Mouse (Mus musculus): ENCODE results near the gene Gpr35. TPM values are rescaled to one million over a fixed set of nuclear protein-coding genes. Genes with fewer than 3 reads are reported as not detected.
"Not testable (repeated sequence)": the region's sequence is repeated elsewhere in the genome, so short reads cannot be mapped to it uniquely, and the experiment has no call there.

The Gpr35 gene
- polyA plus RNA-seq, 1 experiment from 2014 or later, result 0.69 TPM

DNA sequence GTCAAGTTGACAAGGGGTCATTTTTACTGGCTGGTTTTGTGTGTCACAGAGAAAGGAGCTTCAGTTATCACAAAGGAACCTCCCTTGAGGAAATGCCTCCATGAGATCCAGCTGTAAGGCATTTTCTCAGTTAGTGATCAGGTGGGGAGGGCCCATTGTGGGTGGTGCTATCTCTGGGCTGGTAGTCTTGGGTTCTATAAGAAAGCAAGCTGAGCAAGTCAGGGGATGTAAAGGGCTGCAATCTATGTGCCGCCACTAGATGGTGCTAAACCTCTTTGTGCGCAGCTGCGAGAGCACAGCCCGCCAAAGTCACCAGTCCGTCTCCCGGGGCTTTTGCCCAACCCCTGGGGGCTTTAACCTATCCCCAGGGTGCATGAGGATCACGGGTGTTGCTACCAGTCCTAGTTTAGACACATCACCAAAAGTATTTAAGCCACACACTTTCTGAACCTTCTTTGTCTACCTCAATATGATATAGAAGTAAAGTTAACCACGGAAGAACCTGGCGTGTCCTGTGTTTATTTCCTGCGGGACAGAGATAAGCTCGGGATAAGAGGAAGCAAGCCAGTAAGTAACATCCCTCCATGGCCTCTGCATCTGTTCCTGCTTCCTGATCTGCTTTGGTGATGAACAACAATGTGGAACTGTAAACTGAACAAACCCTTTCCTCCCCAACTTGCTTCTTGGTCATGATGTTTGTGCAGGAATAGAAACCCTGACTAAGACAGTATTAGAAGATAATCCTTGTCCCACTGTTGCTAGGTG, 6.1 kb downstream of the Gpr35 start:
- H3K4me3 ChIP-seq (replicated peaks), result peak overlapping the region; percentile 10; the same call in 1 of the 2 replicates

DNA sequence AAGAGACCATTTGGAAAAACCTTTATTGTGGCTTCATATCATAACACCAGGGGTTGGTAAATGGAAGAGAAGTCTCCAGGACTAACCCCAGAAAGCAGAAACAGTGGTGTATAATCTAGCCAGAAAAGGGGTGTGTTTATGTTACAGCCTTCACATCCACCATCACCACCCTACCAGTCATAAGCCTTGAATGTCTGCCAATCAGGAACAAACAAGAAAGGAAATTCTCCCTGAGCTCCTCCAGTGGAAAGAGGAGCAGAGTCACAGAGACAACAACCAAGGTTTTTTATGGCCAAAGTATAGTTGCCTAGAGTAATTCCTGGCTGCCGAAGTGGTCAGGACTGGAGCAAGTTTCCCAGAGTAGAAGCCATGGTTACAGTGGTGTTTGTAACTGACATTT, 8.3 kb downstream of the Gpr35 start:
- H3K27ac ChIP-seq (replicated peaks), result no peak overlapping the region
- H3K27me3 ChIP-seq, result no peaks in the 10 kb centered on the region
- H3K4me3 ChIP-seq (replicated peaks), result no peak overlapping the region
- H3K4me2 ChIP-seq, result no peak overlapping the region
- WGBS (ENCODE audit: insufficient replicate concordance), result 70% methylated on average over 1 of the region's 1 CpGs
- H3K36me3 ChIP-seq (replicated peaks), result no peaks in the 10 kb centered on the region
- no peaks in the 10 kb centered on the region for H3K9me3 ChIP-seq (replicated peaks)
- H3K4me1 ChIP-seq (replicated peaks), result 0 out of 2 replicates have a peak, but pooled peaks cover 4% of the 10 kb centered on the region
- ATAC-seq (ENCODE audit: insufficient read depth), result no peak
- no peak overlapping the region for H3K9ac ChIP-seq

More for the DNA sequence above, 6.1 kb downstream of the Gpr35 start:
- not testable (repeated sequence) for H3K9ac ChIP-seq; H3K27me3 ChIP-seq; H3K27ac ChIP-seq (replicated peaks); ATAC-seq (ENCODE audit: insufficient read depth); H3K4me1 ChIP-seq (replicated peaks); H3K36me3 ChIP-seq (replicated peaks); H3K9me3 ChIP-seq (replicated peaks)
- peak overlapping the region; percentile 49 for H3K4me2 ChIP-seq
- 2% methylated on average over 11 of the region's 11 CpGs for WGBS (ENCODE audit: insufficient replicate concordance)

DNA sequence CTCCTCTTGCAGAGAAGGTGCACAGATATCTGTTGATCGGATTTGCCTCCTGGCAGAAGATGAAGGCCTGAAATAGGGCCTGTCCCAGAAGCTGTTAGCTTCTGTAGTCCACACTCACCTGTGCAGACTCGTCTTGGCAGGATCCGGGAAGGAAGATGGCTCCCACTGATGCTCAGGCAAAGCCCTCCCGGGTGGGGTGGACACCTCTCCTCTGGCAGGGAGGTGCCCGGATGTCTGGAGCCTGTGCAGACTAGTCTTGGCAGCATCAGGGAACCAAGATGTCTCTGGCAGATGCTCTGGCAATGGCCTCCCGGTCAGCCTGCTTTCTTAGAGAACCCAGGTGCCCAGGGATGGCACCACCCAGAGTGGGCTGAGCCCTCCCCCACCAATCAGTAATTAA, 20.1 kb downstream of the Gpr35 start:
- H3K4me3 ChIP-seq (replicated peaks), result not testable (repeated sequence)
- 68% methylated on average over 6 of the region's 6 CpGs for WGBS (ENCODE audit: insufficient replicate concordance)

DNA sequence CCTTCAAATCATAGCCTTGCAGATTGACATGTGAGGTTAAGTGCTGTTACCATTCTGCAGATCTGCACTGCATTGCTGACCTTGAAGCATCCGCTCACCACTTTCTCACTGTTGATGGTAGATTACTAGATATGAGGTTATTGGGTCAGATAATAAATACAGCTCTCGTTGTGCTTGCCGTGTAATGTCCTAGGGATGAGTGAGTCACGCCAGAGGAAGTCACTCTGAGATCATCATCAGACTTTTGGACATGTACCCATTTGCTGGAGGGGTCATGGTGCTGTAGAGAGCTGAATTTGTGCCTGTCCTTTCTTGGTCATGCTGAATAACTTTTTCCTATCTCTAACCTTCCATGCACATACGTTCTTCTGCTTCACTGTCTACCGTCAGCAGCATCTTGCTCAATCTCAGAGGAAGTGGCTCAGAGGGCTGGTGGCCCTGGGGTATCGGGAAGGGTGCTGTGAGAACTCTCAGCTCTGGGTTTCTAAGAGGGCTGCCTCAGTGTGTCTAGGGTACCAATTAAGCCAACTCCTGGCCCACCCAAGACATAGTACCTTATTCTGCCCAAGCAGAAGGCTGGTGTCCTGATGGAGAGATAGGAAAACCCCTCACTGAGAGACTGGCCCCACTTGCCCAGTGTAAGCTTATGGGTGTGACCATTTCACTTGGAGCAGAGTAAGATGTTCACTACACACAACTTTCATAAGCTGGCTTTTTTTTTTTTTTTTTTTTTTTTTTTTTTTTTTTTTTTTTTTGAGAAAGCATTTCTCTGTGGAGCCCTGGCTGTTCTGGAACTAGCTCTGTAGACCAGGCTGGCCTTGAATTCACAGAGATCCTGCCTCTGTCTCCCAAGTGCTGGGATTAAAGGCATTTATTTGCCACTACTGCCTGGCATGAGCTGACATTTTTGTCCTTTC, 21.5 kb downstream of the Gpr35 start:
- H3K9ac ChIP-seq, result no peak overlapping the region
- H3K4me3 ChIP-seq (replicated peaks), result no peak overlapping the region
- 0 out of 2 replicates have a peak, but pooled peaks have one; percentile 28 for ATAC-seq (ENCODE audit: insufficient read depth)
- peaks cover 7% of the 10 kb centered on the region; the same call in 1 of the 2 replicates for H3K4me1 ChIP-seq (replicated peaks)
- H3K36me3 ChIP-seq (replicated peaks), result no peaks in the 10 kb centered on the region
- no peak overlapping the region for H3K27ac ChIP-seq (replicated peaks)
- no peak overlapping the region for H3K4me2 ChIP-seq
- no peaks in the 10 kb centered on the region for H3K27me3 ChIP-seq
- 44% methylated on average over 7 of the region's 7 CpGs for WGBS (ENCODE audit: insufficient replicate concordance)
- H3K9me3 ChIP-seq (replicated peaks), result no peaks in the 10 kb centered on the region

More for the DNA sequence above, 20.1 kb downstream of the Gpr35 start:
- not testable (repeated sequence) for H3K9ac ChIP-seq; H3K27ac ChIP-seq (replicated peaks); H3K9me3 ChIP-seq (replicated peaks); H3K4me2 ChIP-seq; H3K27me3 ChIP-seq; H3K4me1 ChIP-seq (replicated peaks); ATAC-seq (ENCODE audit: insufficient read depth); H3K36me3 ChIP-seq (replicated peaks)

DNA sequence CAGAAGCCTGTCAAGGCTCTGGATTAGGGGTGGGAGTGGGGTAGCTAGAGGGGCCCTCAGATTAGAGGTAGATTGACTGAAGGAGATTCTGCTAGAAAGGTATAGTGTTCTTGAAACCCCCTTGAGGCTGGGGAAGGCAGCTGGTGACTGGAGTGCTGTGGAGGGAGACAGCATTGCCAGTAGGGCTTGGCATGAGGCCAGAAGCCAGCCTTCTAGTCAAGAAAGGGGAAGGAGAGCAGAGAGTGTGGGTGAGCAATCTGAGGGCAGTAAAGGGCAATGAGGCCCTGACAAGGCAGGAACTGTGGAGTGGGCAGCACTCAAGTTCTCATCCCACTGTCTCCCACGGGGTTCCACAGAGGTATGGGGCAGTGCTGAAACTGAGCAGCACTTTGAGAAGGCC, 22.2 kb downstream of the Gpr35 start:
- H3K9me3 ChIP-seq (replicated peaks), result no peaks in the 10 kb centered on the region
- H3K27me3 ChIP-seq, result no peaks in the 10 kb centered on the region
- H3K4me2 ChIP-seq, result no peak overlapping the region
- H3K36me3 ChIP-seq (replicated peaks), result no peaks in the 10 kb centered on the region
- H3K4me1 ChIP-seq (replicated peaks), result peaks cover 7% of the 10 kb centered on the region; the same call in 1 of the 2 replicates
- no peak overlapping the region for H3K9ac ChIP-seq
- 0 out of 2 replicates have a peak, but pooled peaks have one; percentile 28 for ATAC-seq (ENCODE audit: insufficient read depth)
- WGBS (ENCODE audit: insufficient replicate concordance), result 17% methylated on average over 1 of the region's 1 CpGs
- no peak overlapping the region for H3K4me3 ChIP-seq (replicated peaks)
- no peak overlapping the region for H3K27ac ChIP-seq (replicated peaks)

DNA sequence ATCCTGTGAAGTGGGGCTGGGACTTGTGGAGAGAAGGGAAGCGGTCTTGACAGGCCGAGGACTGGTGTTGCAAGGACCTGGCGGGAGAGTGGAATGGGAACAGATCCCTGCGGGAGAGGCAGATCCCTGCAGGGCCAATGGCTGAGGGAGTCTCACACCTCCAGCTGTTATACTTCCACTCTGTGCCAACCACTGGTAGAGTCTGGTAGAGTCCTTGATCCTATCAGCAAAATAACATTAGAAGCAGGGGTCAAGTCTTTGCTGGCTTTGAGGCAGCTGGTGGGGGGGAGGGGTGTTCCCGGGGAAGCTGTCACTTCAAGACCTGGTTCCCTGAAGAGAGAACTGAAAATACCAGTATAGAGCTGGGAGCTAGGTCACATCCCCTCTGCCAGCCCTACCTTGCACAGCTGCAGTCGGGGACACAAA, 25.5 kb downstream of the Gpr35 start:
- no peak for ATAC-seq (ENCODE audit: insufficient read depth)
- no peaks in the 10 kb centered on the region for H3K36me3 ChIP-seq (replicated peaks)
- H3K4me3 ChIP-seq (replicated peaks), result no peak overlapping the region
- no peak overlapping the region for H3K27ac ChIP-seq (replicated peaks)
- H3K9ac ChIP-seq, result no peak overlapping the region
- WGBS (ENCODE audit: insufficient replicate concordance), result 56% methylated on average over 6 of the region's 6 CpGs
- no peaks in the 10 kb centered on the region for H3K27me3 ChIP-seq
- H3K9me3 ChIP-seq (replicated peaks), result no peaks in the 10 kb centered on the region
- H3K4me1 ChIP-seq (replicated peaks), result peaks cover 11% of the 10 kb centered on the region; the same call in 1 of the 2 replicates
- no peak overlapping the region for H3K4me2 ChIP-seq

DNA sequence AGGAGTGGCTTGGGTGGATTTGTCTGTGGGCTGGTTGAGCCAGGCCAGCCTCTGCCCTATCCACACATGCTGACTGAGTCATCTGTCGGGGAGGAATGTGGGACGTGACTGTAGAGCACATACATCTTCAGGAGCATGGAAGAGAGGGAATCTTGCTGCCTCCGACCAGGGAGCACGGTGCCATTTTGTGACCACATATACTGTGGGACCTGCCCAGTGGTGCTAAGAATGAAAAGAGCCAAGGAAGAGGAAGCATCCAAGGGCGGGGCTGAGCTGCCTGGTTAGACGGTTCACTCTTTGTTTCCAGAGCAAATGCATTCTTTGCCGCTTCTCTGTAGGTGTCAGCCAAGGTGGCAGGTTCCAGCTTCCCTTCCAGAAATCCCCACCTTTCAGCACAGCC, 28.0 kb downstream of the Gpr35 start:
- Histone ChIP-seq H3K36me3 (replicated peaks) (no peaks in the 10 kb centered on the region), H3K27me3 (no peaks in the 10 kb centered on the region), H3K9ac (no peak overlapping the region), H3K4me1 (replicated peaks) (peaks cover 11% of the 10 kb centered on the region; the same call in 1 of the 2 replicates), H3K9me3 (replicated peaks) (no peaks in the 10 kb centered on the region), H3K4me2 (no peak overlapping the region), H3K4me3 (replicated peaks) (no peak overlapping the region), H3K27ac (replicated peaks) (no peak overlapping the region)
- WGBS (ENCODE audit: insufficient replicate concordance), result 46% methylated on average over 7 of the region's 7 CpGs
- no peak for ATAC-seq (ENCODE audit: insufficient read depth)

DNA sequence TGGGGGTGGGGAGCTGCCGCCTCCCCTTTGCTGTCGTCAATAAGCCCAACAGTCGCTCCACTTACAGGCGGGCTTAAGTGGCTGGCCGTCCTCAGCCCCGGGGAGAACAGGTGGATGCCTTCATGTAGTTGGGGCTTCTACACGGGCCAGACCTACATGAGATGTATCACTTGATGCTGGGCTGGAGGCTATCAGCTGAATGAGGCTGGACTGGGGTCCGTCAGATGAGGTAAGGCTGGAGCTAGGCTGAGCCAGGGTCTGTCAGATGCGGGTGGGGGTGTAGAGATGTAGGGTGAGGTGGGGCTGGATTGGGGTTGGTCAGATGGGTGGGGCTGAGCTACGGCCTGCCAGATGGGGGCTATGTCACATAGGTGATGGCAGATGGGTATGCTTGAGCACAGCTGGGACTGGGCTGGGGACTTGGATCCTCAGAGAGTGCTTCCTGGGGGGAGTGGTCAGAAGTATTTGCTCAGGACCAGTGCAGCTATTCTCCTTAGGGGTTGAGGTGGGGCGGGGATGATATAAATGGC, 28.5 kb downstream of the Gpr35 start:
- WGBS (ENCODE audit: insufficient replicate concordance), result 48% methylated on average over 11 of the region's 11 CpGs
- H3K4me3 ChIP-seq (replicated peaks), result no peak overlapping the region
- H3K4me1 ChIP-seq (replicated peaks), result peaks cover 11% of the 10 kb centered on the region; the same call in 1 of the 2 replicates
- no peaks in the 10 kb centered on the region for H3K36me3 ChIP-seq (replicated peaks)
- H3K9me3 ChIP-seq (replicated peaks), result no peaks in the 10 kb centered on the region
- no peak overlapping the region for H3K27ac ChIP-seq (replicated peaks)
- no peak for ATAC-seq (ENCODE audit: insufficient read depth)
- no peak overlapping the region for H3K4me2 ChIP-seq
- H3K9ac ChIP-seq, result no peak overlapping the region
- H3K27me3 ChIP-seq, result no peaks in the 10 kb centered on the region

DNA sequence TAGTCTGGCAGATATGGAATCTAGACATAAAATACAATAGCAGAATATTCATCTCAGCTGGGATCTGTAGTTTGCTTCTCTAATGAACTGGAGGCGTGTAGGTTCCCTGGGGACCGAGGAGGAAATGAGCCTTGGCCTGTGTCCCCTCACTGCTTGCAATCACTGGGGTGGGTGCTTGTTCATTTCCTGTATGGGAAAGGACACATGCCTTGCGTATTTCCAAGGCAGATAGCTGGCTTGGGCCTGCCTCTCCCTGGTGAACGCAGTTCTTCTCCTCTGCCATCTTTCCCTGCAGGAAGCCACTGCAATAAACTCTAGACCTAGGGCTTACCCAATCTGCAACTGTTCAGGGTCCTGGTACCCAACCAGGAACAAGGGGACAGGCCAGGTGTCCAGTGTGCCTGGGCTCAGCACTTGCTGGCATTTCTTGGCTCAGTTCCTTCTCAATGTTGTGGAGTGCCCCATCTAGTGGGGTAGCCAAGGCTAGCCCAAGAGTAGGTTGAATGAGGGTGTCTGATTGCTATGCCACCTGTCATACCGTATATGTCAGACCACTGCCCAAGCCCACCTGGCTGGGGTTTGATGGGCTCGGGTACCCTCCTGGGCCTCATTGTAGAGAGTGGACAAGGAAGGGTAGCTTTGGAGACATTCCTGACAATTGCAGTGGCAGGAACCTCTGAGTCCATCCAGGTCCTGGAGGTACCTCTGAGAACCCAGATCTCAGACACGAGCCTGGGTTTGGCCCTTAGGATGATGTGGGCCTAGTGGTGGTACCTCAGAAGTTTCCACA, 30.6 kb downstream of the Gpr35 start:
- 0 out of 2 replicates have a peak, but pooled peaks cover 4% of the 10 kb centered on the region for H3K4me1 ChIP-seq (replicated peaks)
- no peak overlapping the region for H3K9ac ChIP-seq
- 49% methylated on average over 7 of the region's 7 CpGs for WGBS (ENCODE audit: insufficient replicate concordance)
- no peaks in the 10 kb centered on the region for H3K27me3 ChIP-seq
- H3K4me3 ChIP-seq (replicated peaks), result no peak overlapping the region
- H3K36me3 ChIP-seq (replicated peaks), result no peaks in the 10 kb centered on the region
- ATAC-seq (ENCODE audit: insufficient read depth), result no peak
- H3K4me2 ChIP-seq, result no peak overlapping the region
- H3K9me3 ChIP-seq (replicated peaks), result no peaks in the 10 kb centered on the region
- no peak overlapping the region for H3K27ac ChIP-seq (replicated peaks)

DNA sequence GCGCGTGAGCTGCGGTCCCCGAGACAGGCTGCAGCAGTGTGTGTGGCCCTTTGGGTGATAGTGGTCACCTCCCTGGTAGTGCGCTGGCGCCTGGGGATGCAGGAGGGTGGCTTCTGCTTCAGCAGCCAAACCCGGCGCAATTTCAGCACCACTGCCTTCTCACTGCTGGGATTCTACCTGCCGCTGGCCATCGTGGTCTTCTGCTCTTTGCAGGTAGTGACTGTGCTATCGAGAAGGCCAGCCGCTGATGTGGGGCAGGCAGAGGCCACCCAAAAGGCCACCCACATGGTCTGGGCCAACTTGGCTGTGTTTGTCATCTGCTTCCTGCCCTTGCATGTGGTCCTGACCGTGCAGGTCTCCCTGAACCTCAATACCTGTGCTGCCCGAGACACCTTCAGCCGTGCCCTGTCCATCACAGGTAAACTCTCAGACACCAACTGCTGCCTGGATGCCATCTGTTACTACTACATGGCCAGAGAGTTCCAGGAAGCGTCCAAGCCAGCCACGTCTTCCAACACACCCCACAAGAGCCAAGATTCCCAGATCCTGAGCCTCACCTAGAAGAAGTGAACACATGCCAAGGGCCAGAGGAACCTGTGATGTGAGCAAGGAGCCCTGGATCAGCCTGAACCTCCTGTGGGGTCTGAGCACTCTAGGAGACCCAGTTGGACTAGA, 32.4 kb downstream of the Gpr35 start:
- Histone ChIP-seq H3K9ac (no peak overlapping the region), H3K36me3 (replicated peaks) (no peaks in the 10 kb centered on the region), H3K9me3 (replicated peaks) (no peaks in the 10 kb centered on the region), H3K27me3 (no peaks in the 10 kb centered on the region), H3K4me3 (replicated peaks) (no peak overlapping the region), H3K4me1 (replicated peaks) (0 out of 2 replicates have a peak, but pooled peaks cover 4% of the 10 kb centered on the region), H3K27ac (replicated peaks) (no peak overlapping the region), H3K4me2 (no peak overlapping the region)
- no peak for ATAC-seq (ENCODE audit: insufficient read depth)
- WGBS (ENCODE audit: insufficient replicate concordance), result 77% methylated on average over 17 of the region's 17 CpGs

Measured in liver, embryonic 15.5 days (tissue).